Mouse (Mus musculus): Measurements from ENCODE around the gene Iqsec1.
A peak's percentile ranks its signal among the peaks of the same experiment; 100 is the strongest.

Gene Iqsec1

DNA sequence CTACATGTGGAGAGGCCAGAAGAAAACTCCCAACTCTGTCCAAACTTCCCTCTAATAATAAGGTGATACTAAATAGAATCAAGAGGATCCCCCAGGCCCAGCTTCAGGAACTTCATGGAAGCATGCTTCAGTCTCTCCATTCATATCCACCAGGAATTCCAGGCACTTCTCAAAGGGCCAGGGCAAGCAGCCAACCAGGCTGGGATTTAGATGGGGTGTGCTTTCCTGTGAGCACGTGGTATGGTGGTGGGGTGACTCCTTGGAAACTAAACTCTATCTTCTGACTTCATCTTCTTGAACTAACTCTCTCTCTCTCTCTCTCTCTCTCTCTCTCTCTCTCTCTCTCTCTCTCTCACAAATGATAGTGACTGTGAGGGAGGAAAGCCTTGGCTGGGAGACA, 270.8 kb downstream of the Iqsec1 start:
- DNase-seq: peak; percentile 87

DNA sequence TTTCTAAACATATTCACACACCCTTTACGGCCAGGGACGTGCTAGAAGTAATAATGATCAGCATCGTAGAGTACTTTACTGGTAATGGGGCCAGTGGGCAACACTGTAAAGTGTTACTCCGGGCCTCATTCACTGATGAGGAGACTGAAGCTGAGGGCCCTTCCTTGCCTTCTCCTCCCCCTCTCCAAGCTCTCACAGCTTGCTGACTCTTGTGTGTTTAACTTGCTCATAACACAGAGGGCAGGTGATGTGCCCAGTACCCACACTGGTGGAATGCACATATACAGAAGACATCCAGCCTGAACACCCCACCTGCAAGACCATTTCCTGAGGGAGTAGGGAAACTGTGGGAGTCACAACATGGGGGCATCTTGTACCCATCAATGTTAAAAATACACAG, 271.6 kb downstream of the Iqsec1 start:
- no peak for DNase-seq

DNA sequence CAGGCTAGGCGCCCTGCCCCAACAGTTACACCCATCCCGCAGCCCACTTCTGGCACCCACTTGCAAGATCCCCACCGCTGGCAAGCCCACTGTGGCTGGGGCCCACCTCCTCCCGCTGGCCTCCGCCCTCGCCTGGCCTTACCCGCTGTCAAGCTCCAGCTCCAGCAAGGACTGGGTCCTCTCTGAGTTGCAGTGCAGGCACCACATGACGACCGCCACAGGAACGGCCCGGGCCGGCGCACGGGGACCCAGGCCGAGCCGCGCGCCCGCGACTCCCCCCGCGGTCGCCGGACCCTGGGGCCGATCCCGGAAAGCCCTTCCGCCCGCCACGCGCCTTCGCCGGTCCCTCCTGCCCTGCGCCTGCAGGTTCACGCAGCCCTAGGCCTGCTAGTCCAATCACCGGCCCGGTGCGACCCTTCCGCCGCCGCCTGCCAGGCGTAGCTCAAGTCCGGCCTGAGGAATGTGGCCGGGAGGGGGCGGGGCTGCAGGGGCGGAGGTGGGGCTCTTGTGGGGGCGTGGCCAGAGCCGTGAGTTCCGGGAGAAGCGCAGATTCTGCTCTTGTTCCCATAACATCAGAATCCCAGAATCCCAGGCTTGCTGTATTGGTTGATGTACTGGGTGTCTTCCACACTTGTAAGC, 272.3 kb downstream of the Iqsec1 start:
- peak; percentile 91 for DNase-seq

DNA sequence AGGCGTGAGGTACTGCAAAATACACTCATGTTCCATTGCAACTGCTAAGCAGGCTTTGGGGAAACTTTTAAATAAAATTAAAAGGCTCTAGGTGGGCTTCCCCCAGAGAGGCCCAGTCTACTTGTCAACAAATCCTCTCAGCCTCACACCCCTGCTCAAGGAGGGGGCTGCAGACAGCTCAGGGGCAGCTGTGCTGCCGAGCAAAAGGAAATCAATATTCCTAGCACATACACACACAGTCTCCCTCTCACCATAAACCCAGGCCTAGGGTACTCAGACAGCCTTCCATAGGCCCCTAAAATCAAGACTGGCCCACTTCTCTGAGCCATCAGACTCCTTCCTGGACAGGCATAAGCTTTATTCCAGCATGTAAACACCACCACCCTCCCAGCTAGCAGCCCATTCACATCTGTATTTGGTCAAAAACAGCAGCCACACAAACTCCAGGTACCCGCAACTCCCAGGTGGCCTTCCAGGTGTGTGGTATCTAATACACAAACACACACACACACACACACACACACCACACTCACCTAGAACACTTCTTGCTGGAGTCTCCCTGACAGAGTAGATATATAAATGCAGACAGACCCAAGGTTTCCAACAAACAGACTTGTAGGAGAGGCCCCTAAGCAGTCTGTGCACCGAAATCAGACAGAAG, 273.1 kb downstream of the Iqsec1 start:
- DNase-seq: no peak

DNA sequence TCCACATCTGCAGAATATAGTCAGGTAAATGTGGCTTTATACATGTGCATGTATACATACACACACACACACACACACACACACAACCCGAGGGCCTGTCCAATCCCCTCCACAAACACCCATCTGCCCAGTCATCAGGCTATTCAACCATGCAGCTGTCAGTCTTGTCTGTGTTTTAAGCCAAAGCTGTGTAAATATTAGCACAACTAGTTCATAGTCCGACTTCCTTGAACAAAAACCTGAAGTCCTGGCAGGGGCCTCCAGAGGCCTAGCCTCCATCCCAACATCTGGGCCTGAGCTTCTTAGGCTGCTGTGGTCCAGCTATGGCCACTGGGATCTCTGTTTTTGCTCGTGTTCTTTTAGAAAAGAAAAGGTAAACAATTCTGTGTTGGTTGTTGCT, 274.8 kb downstream of the Iqsec1 start:
- DNase-seq: no peak

DNA sequence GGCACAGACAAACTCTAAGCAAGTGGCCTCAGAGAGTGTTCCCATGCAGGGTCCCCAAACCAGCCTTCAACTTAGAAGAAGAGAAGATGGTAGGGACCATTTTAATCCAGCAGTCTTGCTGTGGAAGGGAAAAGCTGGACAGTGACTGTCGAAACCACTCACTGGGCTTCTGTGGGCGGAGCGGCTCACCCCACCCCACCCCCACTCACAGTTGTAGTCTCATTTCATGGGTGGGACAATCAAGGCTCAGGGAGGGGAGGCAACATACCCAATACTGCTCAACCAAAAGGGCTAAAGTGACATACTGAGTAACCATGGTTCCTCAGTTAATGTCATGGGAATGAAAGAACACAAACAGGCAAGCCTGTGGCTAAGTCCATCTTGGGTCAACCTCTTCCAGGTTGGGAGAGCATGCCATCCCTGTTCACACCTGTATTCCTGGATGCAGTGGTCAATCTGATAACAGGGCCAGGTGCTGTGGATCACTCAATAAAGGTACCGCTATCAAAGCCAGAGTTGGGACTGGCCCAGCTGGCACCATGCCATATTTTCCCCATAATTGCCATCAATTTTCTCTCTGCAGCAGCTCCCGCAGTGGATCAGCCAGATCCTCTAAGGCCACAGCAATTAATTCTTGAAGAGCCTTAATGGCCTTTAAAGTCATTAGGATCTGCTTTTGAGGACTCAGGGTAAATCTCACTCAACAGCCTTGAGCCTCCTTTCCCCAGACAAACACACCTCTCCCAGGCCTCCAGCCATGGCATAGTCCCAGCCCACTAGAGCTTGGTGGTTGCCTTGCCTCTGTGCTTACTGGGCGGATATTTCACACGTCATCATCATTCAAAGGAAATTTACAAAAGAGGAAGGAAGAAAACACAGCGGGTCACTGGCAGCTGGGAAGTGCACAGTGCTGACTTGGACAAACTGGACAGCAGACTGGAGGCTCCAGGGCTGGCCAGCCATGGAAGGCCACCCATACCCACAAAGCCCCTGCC, 275.7 kb downstream of the Iqsec1 start:
- peak; percentile 84 for DNase-seq

DNA sequence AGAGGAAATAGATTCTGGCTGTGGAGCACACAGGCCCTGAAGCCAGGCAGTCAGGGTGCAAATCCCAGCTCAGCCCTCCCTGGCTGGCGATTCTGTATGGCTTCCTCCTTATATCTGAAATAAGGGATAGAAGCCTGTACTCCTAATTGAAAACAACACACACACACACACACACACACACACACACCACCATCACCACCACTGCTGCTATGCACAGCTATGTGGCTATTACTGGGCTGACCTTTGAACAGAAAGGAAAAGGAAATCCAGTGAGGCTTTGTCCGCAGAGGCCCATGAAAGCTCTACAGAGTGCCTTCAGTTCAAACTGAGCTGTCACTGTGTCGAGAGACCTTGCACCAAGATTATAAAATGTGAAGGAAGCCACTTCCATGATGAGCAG, 276.4 kb downstream of the Iqsec1 start:
- no peak for DNase-seq

DNA sequence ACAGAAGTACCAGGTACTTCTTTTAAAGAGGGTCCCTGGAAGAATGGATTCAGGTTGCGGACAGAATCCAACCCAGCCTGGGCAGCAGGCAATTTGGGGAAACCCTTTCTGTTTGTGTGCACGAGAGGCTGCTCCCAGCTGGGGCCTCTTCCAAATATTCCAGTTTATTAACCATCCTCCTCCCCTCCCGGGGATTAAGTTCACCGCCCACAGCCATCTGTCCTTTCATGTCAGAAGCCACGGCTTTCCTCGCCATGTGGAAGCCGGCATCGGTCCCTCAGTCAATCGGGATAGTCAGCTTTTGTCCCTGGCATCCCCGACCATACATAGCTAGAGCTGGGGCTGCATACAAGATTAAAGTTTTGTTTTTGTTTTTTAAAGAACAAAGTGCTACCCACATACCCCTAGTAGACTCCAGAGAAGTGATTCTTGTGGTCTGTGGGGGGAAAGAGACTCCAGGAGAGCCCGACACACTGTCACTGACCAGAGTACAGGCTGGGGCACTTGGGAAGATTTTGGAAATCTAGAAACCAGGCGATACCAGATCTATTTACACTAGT, 276.9 kb downstream of the Iqsec1 start:
- DNase-seq: no peak

DNA sequence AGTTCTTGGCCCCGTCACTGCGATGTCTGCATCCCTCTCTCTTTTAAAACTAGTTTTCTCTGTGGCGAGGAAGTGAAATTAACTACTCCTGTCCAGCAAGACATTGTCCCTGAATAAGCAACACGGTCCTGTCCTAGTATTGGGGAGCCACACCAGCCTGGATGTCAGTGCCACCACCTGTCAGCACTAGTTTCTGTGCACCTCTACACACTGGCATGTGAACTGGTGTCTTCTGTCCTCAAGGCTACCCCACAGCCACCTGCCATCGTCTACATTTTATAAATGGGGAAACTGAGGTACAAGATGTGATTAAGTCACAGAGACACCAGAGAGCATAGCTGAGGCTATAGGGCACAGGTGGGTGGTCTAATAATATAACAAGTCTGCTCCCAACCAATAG, 277.7 kb downstream of the Iqsec1 start:
- no peak for DNase-seq

DNA sequence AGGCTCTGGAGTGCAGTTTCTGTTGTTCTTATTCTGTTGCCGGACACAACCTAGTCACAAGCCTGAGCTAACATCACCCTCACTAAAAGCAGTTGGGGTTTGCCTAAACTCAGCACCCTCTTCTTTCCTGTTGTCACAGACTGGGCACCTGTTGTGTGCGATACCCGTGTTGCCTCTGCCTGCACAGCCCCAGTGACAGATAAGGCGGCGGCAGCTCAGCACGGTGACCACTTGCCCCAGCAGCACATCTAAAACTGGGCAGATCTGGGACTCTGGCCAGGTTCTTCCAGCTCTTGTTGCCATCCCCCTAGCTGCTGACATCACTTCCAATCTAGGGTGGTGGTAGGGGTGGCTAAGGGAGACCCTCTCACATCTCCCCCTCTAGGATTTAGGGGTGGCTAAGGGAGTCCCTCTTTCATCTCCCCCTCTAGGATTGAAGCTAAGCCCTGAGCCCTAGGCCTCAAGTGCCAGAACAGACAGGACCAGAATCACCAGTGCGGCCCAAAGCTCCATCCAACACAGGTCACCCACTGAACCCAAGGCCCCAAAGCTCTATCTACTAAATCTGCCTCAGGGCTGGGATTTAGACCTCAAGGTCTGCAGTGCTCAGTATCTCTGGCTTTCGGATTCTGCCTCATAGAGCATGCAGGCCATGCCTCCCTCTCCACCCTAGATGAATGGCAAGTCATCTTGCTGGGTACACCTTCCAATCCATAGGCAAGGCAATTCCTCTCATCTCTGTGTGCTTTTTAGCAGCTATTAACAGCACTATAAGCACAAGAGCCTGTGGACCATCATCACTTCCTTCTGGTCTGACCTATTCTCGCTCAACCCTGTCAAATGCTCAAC, 278.3 kb downstream of the Iqsec1 start:
- DNase-seq: no peak

DNA sequence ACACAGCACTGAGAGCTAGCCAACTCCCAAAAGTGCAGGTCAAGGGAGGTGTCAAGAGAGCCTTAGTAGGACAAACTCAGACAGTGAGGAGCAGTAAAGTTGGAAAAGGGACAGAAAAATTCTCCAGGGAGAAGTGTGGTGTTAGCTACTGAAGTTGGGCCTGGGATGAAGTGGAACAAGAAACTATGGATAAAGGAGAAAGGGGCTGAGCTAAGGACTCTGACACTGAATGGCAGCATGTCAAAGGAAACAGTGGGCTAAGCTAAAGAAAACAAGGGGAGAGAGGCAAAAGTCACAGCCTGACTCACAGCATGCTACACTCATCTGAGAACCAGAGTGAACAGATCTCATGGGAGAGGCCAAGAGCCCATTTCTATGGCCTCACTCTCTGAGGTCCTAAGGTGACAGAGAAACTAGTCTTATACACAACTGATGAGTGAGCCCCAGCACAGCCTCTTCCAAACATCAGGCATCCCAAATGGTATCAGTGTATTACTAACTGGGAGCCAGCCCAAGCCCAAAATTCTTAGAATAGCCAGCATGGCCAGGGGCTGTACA, 280.3 kb downstream of the Iqsec1 start:
- DNase-seq: no peak

DNA sequence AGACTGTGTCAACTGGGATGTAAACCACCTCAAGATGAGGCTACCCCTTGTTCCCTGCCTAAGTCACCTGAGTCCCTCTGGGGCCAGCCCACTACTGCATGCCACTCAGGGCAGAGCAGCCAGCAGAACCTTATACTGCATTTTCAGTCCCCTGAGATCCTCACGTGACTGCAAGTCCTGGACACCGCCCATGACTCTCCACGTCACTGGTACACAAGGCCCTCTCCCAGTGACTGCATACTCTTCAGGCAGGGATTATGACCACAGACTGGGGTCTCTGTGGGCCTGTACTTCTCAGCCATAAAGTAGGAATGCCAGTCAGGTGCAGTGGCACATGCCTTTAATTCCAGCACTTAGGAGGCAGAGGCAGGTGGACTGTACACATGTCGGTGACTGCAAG, 281.3 kb downstream of the Iqsec1 start:
- DNase-seq: peak; percentile 65

DNA sequence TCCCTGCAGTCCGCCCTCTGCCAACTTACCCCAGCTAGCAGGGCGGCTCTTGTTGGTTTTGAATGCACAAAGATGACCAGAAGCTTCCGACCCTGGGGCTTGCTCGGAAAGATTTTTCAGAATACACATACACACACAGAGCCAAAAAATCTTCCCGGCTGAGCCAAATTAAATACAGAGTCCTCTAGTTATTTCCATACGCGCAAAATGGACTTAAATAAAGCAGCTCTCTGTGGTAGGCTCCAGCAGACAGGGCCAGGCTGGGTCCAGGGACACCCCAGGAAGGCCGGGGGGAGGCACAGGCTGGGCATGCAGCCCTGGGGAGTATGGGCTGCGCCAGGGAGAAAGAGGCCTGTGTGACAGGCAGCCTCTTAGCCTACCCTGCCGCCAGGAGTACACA, 282.0 kb downstream of the Iqsec1 start:
- peak; percentile 60 for DNase-seq

DNA sequence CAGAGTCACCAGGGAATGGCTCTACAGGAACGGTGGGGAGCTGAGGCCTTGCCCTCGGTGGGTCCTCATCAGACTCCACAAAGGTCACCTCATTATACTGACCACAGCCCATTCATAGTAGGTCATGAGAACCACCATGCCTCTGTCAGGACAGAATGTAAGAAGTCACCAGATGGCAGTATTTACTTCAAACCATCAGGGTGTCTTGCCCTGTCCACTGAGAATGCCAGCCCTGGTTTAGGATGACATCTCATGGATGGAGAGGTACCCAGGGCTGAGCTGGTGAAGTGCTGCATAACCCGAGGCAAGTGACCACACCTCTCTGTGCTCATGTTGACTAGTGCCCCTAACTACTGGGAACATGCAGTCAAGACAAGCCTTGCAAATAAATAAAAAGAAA, 282.7 kb downstream of the Iqsec1 start:
- DNase-seq: no peak

DNA sequence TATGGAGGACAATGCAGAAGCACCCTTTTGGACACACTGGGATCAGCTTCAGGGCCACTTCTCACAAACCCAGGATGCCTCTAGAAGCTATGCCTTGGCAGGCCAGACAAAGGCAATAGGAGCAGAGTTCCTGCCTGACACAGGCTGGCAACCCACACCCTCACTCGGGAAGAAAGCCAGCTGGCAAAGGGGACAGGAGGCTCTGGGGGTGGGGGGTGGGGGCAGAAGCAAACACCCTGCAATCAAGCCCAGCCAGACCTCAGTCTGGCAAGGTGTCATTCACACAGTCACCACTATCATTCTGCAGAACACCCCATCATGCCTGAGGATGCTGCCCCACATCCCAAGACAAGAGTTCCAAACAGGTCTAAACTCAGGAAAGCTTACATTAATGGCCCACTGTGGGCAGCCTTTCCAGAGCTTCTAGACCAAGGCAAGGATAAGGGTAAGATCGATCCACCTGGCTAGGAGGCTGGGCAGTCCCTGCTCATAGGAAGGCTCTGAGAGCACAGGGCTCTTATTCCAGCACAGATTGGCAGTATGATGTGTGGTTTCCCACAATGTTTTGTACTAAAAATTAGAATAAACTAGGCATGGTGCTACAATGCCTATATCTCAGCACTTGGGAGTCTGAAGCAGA, 283.7 kb downstream of the Iqsec1 start:
- peak; percentile 80 for DNase-seq

DNA sequence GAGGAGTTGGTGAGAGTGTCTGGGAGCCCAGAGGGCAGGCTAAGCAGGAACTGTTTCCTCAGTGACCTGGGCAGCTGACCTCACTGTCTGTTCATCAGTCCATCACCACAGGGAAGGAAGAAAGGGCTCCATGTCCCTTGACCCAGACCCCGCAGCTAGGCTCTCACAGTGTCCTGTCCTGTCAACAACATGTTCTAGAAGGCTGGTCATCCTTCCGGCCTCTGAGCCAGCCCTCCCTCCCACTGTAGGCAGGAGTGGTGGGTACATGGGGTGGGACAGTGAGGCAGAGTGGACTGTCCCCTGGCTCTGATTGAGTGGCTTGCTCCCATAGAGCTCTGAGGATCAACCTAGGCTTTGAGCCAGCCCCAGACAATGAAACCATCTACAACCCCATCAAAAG, 284.7 kb downstream of the Iqsec1 start:
- peak; percentile 70 for DNase-seq

DNA sequence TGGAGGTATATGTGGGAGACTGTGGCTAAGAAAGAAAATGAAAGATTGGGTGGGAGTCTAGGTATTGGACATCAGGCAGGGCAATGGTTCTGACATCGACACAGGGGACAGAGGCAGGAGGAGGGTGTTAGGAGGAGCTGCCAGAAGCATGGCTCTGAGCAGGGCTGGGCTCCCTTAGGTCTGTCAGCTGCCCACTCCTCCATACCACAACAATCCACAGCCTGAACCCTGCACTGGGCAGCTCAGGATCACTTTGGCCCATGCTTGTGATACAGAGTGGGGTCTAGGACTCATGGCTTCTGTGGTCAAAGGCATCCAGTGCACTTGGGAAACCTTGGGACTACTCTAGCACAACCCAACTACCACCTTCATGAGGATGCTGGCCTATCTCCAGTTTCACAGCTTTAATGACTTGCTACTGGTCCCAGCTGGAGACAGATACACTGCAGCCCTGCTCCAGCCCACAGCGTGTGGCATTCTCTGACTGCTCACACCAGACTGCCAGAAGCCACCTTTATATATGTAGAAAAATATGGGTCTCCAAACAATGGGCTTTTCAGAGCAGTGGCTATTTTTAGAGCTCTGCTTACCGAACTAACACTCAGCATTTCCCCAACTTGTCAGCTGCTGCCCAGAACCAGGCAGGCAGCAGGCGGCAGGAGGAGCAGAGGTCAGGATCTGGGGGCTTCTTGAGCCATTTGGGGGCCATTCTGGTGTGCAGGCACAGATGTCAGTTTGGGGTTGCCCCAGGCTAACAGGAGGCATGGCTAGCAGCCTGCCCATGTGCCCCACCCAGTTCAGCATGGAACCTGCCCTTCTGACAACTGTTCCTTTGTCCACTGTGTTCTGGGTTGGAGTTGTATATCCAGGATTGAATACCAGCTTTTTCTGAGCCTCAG, 285.4 kb downstream of the Iqsec1 start:
- no peak for DNase-seq

DNA sequence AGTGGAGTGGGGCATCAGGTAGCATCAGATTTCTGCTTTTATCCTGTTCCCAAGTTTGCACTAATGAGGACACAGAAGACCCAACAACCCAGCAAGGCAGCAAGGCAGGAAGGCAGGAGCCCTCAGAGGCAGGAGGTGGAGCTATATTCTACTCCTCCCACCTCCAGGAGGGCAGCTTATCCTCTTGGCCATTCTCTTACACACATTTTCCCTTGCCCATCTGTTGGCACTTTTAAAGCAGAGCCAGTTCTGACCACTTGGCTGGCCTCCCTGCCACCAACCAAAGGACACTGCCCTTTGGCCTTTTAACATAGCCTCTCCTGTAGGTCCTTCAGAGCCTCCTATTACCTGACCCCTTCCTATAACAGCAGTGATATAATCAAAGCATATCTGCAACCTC, 286.3 kb downstream of the Iqsec1 start:
- DNase-seq: no peak

DNA sequence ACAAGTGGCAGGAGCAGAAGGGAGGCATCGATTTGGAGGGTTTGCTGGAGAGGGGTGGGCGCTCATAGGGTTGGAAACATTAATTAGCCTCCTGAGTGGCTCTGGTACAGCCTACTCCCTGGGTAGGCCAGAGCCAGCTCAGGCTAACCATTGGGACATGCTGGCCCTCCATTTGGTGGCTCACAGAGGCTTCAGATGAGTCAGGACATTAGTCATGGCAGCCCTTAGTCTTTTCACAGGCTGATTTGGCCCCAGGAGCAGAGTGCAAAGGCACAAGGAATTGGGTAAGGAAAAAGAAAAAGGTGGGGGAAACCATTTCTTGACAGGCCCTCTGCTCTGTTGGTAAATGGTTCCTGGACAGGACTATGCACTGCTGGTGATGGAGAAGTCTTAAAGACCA, 287.1 kb downstream of the Iqsec1 start:
- DNase-seq: no peak

DNA sequence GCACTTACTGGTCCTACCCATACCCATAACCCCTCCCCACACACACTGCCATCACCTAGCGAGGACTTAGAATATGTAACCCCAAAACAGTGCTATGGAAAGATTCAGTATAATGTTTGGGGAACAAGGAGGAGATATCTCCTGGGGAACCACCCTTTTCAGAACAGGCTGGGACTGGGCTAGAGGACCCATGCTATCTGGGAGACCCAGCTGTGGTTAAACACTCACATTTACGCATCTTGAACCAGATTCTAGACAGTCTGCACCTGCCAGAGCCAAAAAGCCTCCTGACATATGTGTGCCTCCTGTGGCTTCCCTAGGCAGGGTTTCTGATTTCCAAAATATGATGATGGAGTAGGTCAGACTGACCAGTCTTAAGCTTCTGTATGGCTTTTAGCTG, 287.7 kb downstream of the Iqsec1 start:
- DNase-seq: no peak

DNA sequence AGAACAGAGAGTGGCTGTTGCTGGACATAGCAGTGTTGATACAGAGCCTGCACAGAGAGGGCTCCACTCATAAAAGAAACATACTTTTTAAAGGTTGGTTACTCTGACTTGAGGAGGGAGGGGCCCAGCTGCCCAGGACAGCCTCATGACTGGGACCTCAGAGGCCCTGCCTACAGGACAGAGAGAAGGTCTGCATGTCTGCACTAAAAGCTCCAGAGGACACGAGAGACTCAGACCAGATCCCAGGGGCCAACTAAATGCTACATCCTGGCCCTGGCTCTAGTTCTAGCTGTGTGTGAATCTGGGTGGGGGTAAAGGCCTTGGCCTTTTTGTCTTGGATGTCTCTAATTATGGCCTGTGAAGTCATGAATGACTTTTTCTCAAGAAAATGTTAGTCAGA, 288.4 kb downstream of the Iqsec1 start:
- DNase-seq: no peak
